Mouse (Mus musculus) cerebellum, adult 9-11 months (tissue): ENCODE data around the gene Foxred2.
A peak's percentile ranks its signal among the peaks of the same experiment; 100 is the strongest.

Experiments
- DNase-seq: peaks from one replicate; pipeline ENCODE4 v3.0.0; 2022

Foxred2 gene

GRCm38 (mm10) chr15:77956404-77956901, at the start of gene Foxred2:
Gene Foxred2, minus strand, starts transcription at chr15:77956722.
- peak; percentile 96 for DNase-seq

- DNase-seq = peak; percentile 61
Measured at GRCm38 (mm10) chr15:78003929-78004328, 47.4 kb upstream of the Foxred2 start.

DNA sequence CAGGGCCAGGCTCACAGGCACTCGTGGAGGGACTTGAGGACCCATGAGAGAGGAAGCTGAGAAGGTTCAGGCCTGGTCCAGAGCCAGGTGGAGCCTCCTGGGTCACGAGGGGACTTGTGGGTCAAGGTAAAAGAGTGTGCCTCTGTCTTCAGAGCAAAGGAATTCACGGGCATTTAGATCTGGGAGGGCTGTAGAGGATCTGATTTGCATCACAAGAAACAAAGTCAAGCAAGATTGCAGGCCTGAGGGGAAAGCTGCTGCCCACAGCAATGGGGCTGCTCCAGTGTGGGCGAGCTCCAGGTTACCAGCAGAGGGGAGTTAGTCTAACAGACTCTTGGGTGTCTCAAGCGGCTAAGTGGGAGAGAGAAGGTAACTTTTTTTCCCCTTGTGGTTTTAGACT, 44.9 kb upstream of the Foxred2 start:
- DNase-seq = no peak

DNA sequence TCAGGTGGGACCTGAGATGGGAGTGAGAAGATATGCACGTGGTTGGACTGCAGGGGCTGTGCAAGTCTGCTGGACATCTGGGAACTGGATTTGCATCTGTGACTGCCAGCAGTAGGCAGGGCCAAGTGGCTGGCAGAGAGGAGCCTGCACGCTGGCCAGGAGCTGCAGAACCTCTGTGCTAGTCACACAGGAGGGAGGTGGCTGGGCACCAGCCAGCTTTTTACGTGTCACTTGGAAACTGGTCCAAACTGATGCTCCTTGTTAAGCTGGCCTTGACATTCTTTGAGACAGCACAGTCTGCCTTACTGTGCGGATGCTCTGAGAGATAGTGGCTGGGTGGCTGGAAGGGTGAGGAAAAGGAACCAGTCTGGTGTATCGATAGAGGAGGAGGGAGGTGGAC, 32.0 kb upstream of the Foxred2 start:
- no peak for DNase-seq

DNA sequence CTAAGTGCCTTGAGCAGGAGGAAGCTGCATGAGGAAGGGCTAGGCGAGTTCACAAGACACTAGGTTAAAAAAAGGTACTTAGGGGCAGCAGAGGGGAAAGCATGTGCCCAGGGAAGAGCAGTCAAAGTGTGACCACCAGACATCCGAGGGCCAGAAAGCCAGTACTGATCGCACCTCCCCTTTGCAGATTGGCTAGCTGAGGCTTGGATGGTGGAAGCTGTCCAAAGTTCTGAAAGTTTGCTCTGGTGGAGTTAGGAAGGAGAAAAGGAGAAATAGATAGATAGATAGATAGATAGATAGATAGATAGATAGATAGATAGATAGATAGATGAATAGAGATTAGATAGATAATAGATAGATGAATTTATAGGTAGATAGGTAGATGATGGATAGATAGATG, 26.9 kb upstream of the Foxred2 start:
- DNase-seq = no peak

DNA sequence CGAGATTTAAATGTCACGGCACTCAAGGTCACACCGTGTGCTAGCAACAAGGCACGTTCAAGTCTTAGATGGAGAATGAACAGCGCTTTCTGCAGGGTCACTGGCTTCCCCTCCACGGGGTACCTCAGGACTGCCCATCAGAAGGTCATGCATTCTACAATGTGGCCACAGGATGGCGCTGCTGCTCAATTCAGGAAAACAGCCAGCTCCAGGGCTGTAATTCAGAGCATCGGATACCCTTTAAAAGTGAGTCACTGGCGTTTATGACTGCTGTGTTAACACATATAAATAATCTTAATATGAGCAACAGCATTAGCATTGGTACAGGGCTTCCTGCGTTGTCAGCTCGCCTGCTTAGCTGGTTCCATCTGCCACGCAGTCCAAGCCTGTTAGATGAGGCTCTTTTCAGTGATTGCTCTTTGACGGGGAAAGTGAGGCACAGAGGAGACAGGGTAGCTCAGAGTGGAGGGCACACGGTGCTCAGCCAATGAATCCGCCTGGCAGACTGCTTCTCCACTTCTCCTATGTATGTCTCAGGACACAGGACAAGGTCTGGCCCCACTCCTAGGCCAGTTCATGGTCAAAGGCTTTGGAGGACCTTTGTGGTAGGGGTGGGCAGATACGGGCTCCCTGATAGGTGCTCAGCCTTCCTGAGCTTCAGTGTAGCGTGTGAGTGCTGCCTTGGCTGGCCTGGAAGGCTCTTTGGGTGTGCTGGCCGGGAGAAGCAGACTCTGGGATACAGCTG, 25.8 kb upstream of the Foxred2 start:
- peak; percentile 82 for DNase-seq

DNA sequence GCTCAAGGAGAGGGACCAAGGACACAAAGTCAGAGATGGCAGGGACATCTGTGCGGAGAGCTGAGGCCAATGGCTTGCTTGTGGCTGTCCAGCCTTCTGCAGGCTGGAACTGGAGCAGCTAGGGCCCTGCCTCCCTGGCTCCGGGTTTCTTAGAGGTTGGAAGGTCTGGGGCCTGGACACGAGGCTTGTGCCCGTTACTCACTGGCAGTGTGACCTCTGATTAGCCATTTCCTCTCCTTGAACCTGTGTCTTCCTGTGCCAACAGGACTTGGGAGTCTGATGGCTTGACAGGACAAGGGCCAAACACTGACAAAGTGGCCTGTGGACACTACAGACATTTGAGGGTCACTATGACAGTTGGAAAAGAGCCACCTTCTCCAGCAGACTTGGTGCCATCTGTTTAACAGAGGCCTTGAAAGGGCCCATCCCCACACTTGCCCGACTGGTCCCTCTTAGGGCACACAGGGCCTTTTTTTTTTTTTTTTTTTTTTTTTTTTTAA, 24.7 kb upstream of the Foxred2 start:
- no peak for DNase-seq

DNA sequence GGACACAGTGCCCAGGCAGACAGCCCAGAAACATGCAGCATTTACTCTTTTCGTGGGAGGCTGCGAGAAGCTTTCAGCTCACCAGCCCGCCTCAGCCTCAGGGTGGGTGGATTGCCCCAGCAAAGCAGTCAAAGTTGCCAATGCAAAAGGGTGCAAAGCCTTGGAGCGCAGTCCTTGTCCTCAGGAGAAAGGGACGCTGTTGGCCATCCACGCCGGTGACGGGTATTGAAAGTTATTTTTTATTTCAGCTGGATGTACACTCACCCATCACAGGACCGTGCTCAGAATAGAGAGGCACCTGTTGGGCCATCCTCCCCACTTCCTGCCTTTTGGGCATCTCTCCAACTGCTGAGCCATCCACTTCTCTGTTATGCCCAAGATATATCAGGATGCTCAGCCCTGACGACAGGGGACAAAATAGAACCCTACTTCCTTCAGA, 22.9 kb upstream of the Foxred2 start:
- DNase-seq = no peak

GRCm38 (mm10) chr15:77977663-77978062, 21.1 kb upstream of the Foxred2 start:
- DNase-seq = no peak

DNA sequence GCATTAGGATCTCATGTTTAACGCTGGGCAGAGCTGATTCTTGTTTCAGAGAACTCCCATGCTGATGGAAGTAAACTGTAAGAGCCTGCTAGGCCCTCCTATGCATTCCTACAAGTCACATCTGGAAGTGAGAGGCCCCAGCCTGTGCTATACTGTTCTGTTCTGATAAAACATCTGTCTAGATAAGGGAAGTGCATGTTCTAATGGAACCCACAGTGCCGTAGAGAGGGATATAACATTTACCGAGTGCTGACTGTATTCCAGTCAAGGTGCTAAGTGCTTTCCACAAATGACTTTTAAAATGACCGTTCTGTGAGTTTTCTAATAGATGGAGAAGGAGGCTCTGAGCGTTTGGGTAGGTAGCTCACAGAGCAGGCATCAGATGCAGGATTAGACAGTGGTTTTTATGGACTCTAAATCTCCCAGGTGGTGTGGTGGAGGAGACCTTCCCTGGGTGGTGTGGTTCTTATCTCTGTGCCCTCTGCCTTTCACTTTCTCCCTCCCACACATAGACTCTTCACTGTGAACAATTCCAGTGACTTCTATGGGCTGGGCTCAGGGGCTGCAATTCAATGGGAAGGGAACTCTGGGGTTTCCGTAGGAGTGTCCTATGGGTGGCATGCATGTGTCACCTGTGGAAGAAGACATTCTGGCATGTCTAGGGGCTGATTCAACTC, 17.8 kb upstream of the Foxred2 start:
- DNase-seq = no peak

GRCm38 (mm10) chr15:77970470-77971292, 14.2 kb upstream of the Foxred2 start, which contains the start of gene Eif3d:
Gene Eif3d, minus strand, starts transcription at chr15:77970813.
- peak; percentile 97 for DNase-seq

- DNase-seq = no peak
Measured at GRCm38 (mm10) chr15:77969940-77970469, 13.5 kb upstream of the Foxred2 start.

DNA sequence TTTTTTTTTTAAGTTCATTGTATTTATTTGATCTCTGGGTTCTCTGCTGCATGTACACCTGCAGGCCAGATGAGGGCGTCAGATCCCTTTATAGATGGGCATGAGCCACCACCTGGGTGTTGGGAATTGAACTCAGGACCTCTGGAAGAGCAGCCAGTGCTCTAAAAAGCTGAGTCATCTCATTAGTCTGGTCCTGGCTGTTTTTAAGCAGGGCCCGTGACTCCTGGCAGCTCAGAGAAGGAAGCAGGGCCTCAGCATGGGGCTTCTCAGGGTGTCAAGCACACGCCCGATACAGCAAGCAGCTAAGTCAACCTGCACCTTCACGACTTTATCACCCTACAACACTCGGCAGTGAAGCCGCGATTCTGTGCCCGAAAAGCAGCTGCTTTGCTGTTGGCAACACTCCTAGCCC, 8.6 kb upstream of the Foxred2 start:
- DNase-seq = no peak

DNA sequence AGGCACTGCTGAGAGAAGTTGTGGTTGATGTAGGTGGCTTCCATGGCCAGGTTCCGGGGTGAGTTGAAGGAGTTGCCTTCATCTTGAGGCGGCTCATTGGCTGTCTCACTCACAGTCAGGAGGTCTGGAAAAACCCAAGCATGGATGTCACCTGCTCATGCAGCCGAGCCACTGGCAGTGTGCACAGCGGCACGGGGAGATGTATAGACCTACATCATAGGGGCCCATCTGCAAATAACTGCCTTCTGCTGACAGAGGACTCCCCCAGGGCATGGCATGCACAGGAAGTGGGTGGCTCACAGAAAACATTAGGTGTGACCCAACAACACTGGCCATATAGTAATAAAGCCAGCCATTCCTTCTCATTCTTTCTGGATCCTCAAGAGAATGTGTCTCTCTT, 5.9 kb upstream of the Foxred2 start:
- DNase-seq = no peak

- DNase-seq = no peak
Measured at GRCm38 (mm10) chr15:77960693-77961092, 4.2 kb upstream of the Foxred2 start.

- no peak for DNase-seq
Measured at GRCm38 (mm10) chr15:77958071-77958470, 1.5 kb upstream of the Foxred2 start.

DNA sequence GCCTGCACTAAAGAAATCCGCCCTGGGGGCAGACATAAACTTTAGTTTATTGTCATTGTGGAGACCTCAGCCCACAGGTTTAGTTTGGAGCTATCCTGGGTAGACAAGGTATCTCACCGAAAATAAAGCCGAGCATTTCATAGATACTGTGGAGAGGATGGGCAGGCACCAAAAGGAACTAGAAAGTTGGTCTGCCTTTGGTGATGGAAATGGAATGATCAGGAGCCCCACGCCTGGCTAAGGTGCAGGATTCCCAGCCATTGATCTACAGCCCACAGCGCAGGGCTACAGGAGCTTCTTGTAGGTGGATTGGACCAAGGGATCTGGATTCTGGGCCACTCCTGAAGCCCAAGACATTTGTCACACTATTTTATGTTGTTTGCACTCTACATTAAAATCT, 1.1 kb upstream of the Foxred2 start:
- DNase-seq = no peak

DNA sequence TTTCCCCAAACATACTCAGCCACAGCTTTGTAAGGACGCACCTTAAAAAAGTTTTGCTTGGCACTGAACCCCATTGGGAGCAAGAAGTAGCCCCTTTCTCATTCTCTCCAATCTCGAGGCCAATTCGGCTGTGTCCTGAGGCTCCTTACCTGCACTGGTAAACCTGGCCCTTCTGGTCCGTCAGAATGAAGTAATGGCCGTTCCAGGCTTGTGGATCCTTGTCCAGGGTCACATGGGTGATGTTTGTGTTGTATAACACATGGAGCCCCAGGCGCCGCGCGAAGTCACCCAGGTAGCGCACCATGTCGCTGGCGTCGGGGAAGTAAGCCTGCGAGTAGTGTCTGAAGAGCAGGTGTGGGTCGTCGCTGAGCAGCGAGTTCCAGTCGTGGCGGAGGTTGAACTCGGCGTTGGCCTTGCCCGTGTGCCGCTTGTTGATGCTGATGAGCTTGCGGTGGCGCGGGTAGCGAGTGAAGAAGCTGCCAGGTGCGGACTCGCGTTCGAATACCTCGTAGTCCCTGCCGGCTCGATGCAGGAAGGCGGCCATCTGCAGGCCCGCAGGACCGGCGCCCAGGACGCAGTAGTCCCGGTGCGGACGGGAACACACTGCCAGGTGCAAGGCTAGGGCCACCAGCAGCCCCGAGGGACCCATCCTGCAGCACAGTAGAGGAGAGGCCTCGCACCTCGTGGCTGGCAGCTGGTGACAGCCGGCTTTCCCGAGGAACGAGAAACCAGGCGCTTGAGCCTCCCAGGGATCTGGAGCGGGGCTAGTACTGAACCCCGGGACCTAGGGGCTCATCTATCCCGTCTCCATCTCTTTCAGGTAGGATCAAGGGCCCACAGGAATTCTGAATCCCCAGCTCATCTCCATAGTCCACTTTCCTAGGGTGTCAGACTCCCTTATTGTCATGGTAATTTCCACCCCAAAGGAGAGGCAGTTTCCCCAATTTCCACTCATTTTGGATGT, 800 bp downstream of the Foxred2 start:
- DNase-seq = peak; percentile 77

DNA sequence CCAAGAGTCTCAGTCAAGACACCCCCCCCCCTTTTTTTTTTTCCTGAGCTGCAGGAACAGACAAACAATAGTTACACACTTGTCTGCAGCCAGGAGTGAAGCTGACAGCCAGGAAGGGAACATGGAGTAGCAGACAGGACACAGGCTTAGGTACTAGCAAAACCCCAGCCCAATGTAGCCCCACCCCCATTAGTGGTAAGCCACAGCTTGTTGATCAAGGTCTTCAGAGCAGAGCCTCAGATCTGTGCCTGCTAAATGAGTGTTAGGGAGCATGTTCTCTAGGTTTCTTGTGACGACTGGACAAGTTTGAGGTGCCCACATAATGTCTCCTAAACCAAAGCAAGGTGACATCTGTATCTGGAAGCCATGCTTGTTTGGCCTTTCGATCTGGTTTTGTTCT, 2.2 kb downstream of the Foxred2 start:
- DNase-seq = no peak

DNA sequence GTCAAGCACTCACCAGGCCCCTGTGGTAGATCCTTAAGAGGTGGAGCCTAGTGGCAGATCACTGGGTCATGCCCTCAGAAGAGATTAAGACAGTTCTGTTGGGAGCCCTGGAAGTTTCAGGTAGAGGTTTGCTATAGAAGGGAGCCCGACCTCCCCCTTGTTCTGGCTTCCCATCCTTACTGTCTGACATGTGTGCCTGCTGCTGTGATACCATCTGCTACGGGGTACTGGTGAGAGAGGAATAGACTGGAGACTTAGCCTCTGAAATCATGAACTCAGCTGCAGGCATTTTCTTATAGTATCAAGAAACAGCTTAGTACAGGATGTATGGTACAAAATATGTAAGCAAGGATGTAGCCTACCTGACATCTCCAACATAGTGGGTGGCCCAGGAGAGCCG, 3.6 kb downstream of the Foxred2 start:
- DNase-seq = peak; percentile 84

DNA sequence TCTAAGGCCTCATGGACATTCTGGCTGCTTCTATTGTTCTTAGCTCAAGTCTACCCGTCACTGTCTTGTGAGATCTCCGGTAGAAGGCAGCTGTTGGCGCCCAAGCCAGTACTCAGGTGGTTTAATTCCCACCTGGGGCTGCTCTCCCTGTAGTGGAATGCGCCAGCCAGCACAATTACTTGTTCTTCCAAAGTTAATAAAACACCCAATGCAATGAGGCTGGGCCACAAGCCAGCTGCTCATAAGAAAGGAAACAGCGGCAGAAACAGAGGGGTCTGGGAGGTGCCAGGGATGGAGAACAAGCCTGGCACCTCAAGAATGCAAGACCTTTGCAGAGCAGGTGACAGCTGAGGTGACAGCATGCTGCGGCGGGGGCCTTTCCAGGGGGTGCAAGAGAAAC, 7.5 kb downstream of the Foxred2 start:
- no peak for DNase-seq

DNA sequence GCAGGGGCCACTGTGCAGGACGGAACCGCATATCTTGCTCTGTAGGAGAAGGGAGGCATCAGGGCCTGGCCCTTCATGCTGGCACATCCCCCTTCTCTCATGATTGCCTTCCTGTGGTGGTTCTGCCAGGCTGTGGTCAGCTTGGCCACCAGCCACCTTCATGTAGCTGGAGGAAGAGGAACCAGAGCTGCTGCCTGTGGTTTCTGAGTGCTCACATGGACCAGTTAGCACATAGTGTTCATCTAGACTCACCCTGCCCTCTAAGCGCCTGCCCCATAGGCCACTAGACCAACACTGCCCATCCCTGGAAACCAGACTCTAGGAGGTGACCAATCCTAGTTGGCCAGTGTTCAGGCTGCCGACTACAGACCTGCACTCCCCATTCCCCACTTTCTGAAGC, 10.8 kb downstream of the Foxred2 start:
- DNase-seq = no peak
